7 mouse cellular contexts compared by ENCODE assay signal in the genomic region with DNA sequence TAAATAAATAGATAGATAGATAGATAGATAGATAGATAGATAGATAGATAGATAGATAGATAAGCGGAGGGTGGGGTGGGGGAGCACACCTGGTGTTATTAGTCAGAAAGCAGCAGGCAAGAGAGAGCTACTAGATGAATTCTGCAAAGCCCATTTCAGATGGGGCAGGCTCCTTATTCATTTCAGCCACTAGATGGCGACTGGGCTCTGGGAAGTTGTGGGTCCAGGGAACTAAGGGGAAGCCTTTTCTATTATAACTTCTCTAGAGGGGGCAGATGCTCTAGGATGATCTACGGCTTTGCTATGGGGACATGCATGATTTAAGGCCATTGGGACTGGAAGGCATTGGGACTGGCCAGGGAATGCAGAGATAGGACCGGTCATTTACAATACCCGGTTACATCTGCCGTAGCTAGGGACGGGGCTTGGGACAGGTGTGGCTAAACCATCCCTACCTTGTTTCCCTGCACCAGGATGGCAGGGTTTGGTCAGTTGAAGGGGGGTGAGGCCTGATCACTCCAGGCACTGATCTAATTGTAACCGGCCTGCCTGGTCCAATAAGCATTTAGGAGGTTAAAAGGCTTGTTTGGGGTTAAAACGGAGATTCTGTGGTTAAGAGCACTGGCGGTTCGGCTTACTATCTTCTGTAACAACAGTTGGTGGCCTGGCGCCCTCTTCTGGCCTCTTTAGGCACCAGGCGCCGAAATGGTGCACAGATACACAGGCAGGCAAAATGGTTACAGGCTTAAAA. TPM values are rescaled to one million over a fixed set of nuclear protein-coding genes. Genes with fewer than 3 reads are reported as not detected.
A peak's percentile ranks its signal among the peaks of the same experiment; 100 is the strongest.
DNase-seq lines count a peak whose midpoint lies in the region; ATAC-seq and TF ChIP-seq lines count a peak whose summit lies in the region.

No protein-coding gene starts in this region.

- no peaks in the 10 kb centered on the region for H3K4me1 ChIP-seq in lung, embryonic 14.5 days (ENCODE audit: insufficient read depth)

- H3K9ac ChIP-seq in lung, embryonic 14.5 days = no peak overlapping the region

- H3K4me2 ChIP-seq in lung, embryonic 14.5 days = peak overlapping the region; percentile 43

- 0 out of 2 replicates have a peak, but pooled peaks have one; percentile 35 for ATAC-seq in lung, embryonic 14.5 days (ENCODE audit: insufficient read depth)
- ATAC-seq in neutrophil, adult 5-6 weeks (ENCODE audit: extremely low read depth, insufficient number of reproducible peaks, low FRiP score, poor library complexity, severe bottlenecking) = 0 out of 2 replicates have a peak, but pooled peaks have one; percentile 35

- 12% methylated on average over 14 of the region's 14 CpGs for WGBS in lung, embryonic 14.5 days

- intact Hi-C loops in gastrocnemius, postnatal 14 days (cut with DNase I; ENCODE audit: low total_unique reads) = loop anchor here (5.0 kb wide), 1 partner anchor 110 kb away; no protein-coding TSS in a partner anchor

- peak; percentile 78 for TF ChIP-seq CTCF in lung, embryonic 14.5 days (IDR thresholded peaks at IDR 0.05; ENCODE audit: low read depth)

- DNase-seq in CD4-positive, CD25-positive, alpha-beta regulatory T cell, adult 2 months (ENCODE audit: low read depth, low spot score) = peak; percentile 85
- peak; percentile 58 for DNase-seq in MEL-GATA-1-ER (ENCODE audit: extremely low read depth, low read depth)
- DNase-seq in cerebellum, postnatal 10 days = peak; percentile 87 to 90
- peak; percentile 56 for DNase-seq in gastrocnemius, postnatal 14 days
- DNase-seq in kidney, adult 8-10 months = peak; percentile 12 to 50
- DNase-seq in lung, embryonic 14.5 days = peak; percentile 88

- H3K9me3 ChIP-seq in lung, embryonic 14.5 days (ENCODE audit: low read depth, low read length) = no peaks in the 10 kb centered on the region

- no peaks in the 10 kb centered on the region for H3K36me3 ChIP-seq in lung, embryonic 14.5 days (ENCODE audit: insufficient read depth)

- H3K27me3 ChIP-seq in lung, embryonic 14.5 days (ENCODE audit: insufficient read depth, low read length) = no peaks in the 10 kb centered on the region; the same call in 1 of the 2 replicates

- H3K27ac ChIP-seq in lung, embryonic 14.5 days (ENCODE audit: low read depth) = no peak overlapping the region

- H3K4me3 ChIP-seq in lung, embryonic 14.5 days (ENCODE audit: low read depth, low read length) = no peak overlapping the region

RNA-seq across cellular contexts. Expression of a gene that starts 7.2 kb away (rescaled TPM):
- total RNA-seq in gastrocnemius, postnatal 14 days (2021) = under 1 TPM in 1 of 2 experiments, not detected in 1; 0.07 TPM
- polyA plus RNA-seq in lung, embryonic 14.5 days (2014; fragmentation: Nextera tagmentation; extraction: Ambion mirVana) = 0.05 and 0.09 TPM in 2 replicates
- not detected in 2 replicates for total RNA-seq in neutrophil, adult 5-6 weeks (2017)

RNA-seq across cellular contexts. Expression of a gene that starts 45.9 kb away (rescaled TPM):
- total RNA-seq in gastrocnemius, postnatal 14 days (2021) = 10 to 100 TPM; 36.6 to 39.8 TPM
- polyA plus RNA-seq in lung, embryonic 14.5 days (2014; fragmentation: Nextera tagmentation; extraction: Ambion mirVana) = 213 TPM in 2 replicates
- total RNA-seq in neutrophil, adult 5-6 weeks (2017) = 10.0 and 11.7 TPM in 2 replicates

Comparison
In these comparisons a context has a peak if more than half of its experiments do, and no peak if none do; other contexts are left out.
1. DNase-seq: peak in every context shown above with its lines; median percentile 88 in cerebellum, postnatal 10 days; 88 in lung, embryonic 14.5 days; 85 in CD4-positive, CD25-positive, alpha-beta regulatory T cell, adult 2 months; 58 in MEL-GATA-1-ER; 56 in gastrocnemius, postnatal 14 days; 31 in kidney, adult 8-10 months.